Comparison of ENCODE assay signal across 8 mouse cellular contexts in genomic region chr11:21092621-21093020, GRCm38 (mm10). TPM values are rescaled to one million over a fixed set of nuclear protein-coding genes. Genes with fewer than 3 reads are reported as not detected.
A peak's percentile ranks its signal among the peaks of the same experiment; 100 is the strongest.
DNase-seq lines count a peak whose midpoint lies in the region; ATAC-seq and TF ChIP-seq lines count a peak whose summit lies in the region.

No protein-coding gene starts in this region.

- DNase-seq in lung, adult 2 months: no peak
- DNase-seq in lung, postnatal 25 days (ENCODE audit: low spot score): no peak
- DNase-seq in midbrain, postnatal 0 days (ENCODE audit: low spot score): no peak
- DNase-seq in cerebellum, postnatal 36 days: no peak
- no peak for DNase-seq in left cerebral cortex, adult 8-10 months (ENCODE audit: low spot score in 2 of 2)

- H3K4me3 ChIP-seq in lung, adult 2 months (replicated peaks; ENCODE audit: extremely low read depth, low read depth, low read length): peak overlapping the region; percentile 72
- peak overlapping the region; percentile 26; the same call in 1 of the 2 replicates for H3K4me3 ChIP-seq in brown adipose tissue, adult 24 weeks (ENCODE audit: insufficient read depth, low read depth, low read length)
- H3K4me3 ChIP-seq in hindbrain, embryonic 15.5 days: peak overlapping the region; percentile 73
- H3K4me3 ChIP-seq in midbrain, postnatal 0 days (ENCODE audit: low read depth, low read length): peak overlapping the region; percentile 75

- TF ChIP-seq POLR2A in lung, adult 2 months (IDR thresholded peaks at IDR 0.05; ENCODE audit: borderline replicate concordance, extremely low read depth, low read depth, low read length): no peak

- 3% methylated on average over 7 of the region's 7 CpGs for whole genome bisulfite sequencing in lung, adult 2 months
- WGBS in hindbrain, embryonic 15.5 days: 5% methylated on average over 7 of the region's 7 CpGs
- WGBS in midbrain, postnatal 0 days: 3% methylated on average over 7 of the region's 7 CpGs

- peak overlapping the region; percentile 71 for H3K4me2 ChIP-seq in hindbrain, embryonic 15.5 days
- peak overlapping the region; percentile 69 for H3K4me2 ChIP-seq in midbrain, postnatal 0 days (ENCODE audit: low read depth, low read length, poor library complexity, severe bottlenecking)

- no peaks in the 10 kb centered on the region for H3K36me3 ChIP-seq in hindbrain, embryonic 15.5 days
- H3K36me3 ChIP-seq in midbrain, postnatal 0 days (ENCODE audit: insufficient read depth, low read length): no peaks in the 10 kb centered on the region

- peaks cover 4% of the 10 kb centered on the region for H3K4me1 ChIP-seq in lung, adult 2 months (ENCODE audit: control insufficient read depth, insufficient read depth, low read length)
- H3K4me1 ChIP-seq in brown adipose tissue, adult 24 weeks (ENCODE audit: control insufficient read depth, insufficient read depth, insufficient read length, low read length): peaks cover 3% of the 10 kb centered on the region
- H3K4me1 ChIP-seq in hindbrain, embryonic 15.5 days (replicated peaks): peaks cover 20% of the 10 kb centered on the region
- H3K4me1 ChIP-seq in midbrain, postnatal 0 days (ENCODE audit: insufficient read depth, low read length): peaks cover 6% of the 10 kb centered on the region

- no peak for ATAC-seq in hindbrain, embryonic 15.5 days (ENCODE audit: low FRiP score, low read depth)
- no peak for ATAC-seq in midbrain, postnatal 0 days (ENCODE audit: low FRiP score)
- ATAC-seq in erythroid progenitor cell, adult 5-6 weeks (replicated peaks; ENCODE audit: low FRiP score, poor library complexity, severe bottlenecking): no peak

- no peaks in the 10 kb centered on the region for H3K27me3 ChIP-seq in hindbrain, embryonic 15.5 days
- no peaks in the 10 kb centered on the region for H3K27me3 ChIP-seq in midbrain, postnatal 0 days (ENCODE audit: insufficient read depth, low read length)

- no peaks in the 10 kb centered on the region for H3K9me3 ChIP-seq in hindbrain, embryonic 15.5 days
- H3K9me3 ChIP-seq in midbrain, postnatal 0 days (ENCODE audit: low read length): no peaks in the 10 kb centered on the region

- H3K9ac ChIP-seq in hindbrain, embryonic 15.5 days: peak overlapping the region; percentile 89
- H3K9ac ChIP-seq in midbrain, postnatal 0 days (replicated peaks; ENCODE audit: low read length, poor library complexity, severe bottlenecking): peak overlapping the region; percentile 93; the same call in 1 of the 2 replicates

- TF ChIP-seq CTCF in lung, adult 2 months (IDR thresholded peaks at IDR 0.05; ENCODE audit: insufficient read depth, low read length): no peak
- no peak for TF ChIP-seq CTCF in midbrain, postnatal 0 days (IDR thresholded peaks at IDR 0.05)

- no peak overlapping the region for H3K27ac ChIP-seq in brown adipose tissue, adult 24 weeks (replicated peaks; ENCODE audit: low read depth, low read length)
- peak overlapping the region; percentile 57 for H3K27ac ChIP-seq in hindbrain, embryonic 15.5 days (replicated peaks)
- no peak overlapping the region for H3K27ac ChIP-seq in midbrain, postnatal 0 days (ENCODE audit: low read depth, low read length)

RNA-seq across cellular contexts. Expression of gene Peli1, which starts 1.5 kb away (rescaled TPM):
- 24.4 and 36.2 TPM in 2 replicates for polyA plus RNA-seq in lung, adult 2 months (2012; rRNA removed)
- 7.5 and 7.7 TPM in 2 replicates for polyA plus RNA-seq in brown adipose tissue, adult 24 weeks (2012; ENCODE audit: insufficient read depth, insufficient read length, missing spikeins)
- polyA plus RNA-seq in hindbrain, embryonic 15.5 days (2015; fragmentation: Nextera tagmentation; extraction: Ambion mirVana): 63.0 and 67.0 TPM in 2 replicates
- 37.3 and 44.8 TPM in 2 replicates for total RNA-seq in midbrain, postnatal 0 days (2014; rRNA removed)
- 35.1 and 37.7 TPM in 2 replicates for polyA plus RNA-seq in midbrain, postnatal 0 days (2015; fragmentation: Nextera tagmentation; extraction: Ambion mirVana)
- total RNA-seq in erythroid progenitor cell, adult 5-6 weeks (2015; ENCODE audit: low replicate concordance): 32.4 and 42.8 TPM in 2 replicates
- total RNA-seq in erythroid progenitor cell, adult 5-6 weeks (2017; ENCODE audit: low replicate concordance): 17.8 and 38.4 TPM in 2 replicates
- 10 to 100 TPM; 36.7 to 41.5 (median 37.7) TPM for total RNA-seq in left cerebral cortex, adult 8-10 months (2022)
